Mouse (Mus musculus) adrenal gland, adult 8-10 months (tissue): ENCODE measurements around the gene V1ra8. TPM values are rescaled to one million over a fixed set of nuclear protein-coding genes. Genes with fewer than 3 reads are reported as not detected.
"Not testable (repeated sequence)": the region's sequence is repeated elsewhere in the genome, so short reads cannot be mapped to it uniquely, and the experiment has no call there.

Experiments
- DNase-seq: peaks from one replicate; pipeline ENCODE4 v3.0.0; 2022
- total RNA-seq, 4 experiments: library from RNA; stranded (reverse); gene quantifications; 2 replicates each; pipeline ENCODE4 v1.2.4; 2022

Gene V1ra8
- not detected for total RNA-seq

- DNase-seq = not testable (repeated sequence)
These were observed at the start of gene V1ra8 for GRCm38 (mm10) chr6:90202493-90202892. Gene V1ra8 (plus strand): TSS chr6:90202793.

DNA sequence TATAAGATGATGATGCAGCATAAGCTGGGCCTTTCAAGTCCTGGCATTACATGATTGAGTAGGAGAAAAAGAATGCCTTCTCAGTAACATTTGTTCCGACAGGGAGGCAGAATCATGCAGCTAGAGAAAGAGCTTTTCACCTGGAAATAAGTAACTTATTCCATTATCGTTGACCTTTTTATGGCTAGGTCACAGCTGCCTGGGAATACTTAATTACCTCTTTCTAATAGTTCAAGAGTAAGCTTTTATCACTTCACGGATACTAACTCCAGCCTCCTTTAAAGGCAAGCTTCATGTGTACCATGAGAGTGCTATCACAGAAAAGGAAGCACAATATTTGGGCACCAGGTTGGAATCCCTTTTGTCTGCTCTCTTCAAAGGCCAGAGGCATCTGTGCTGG, 42.5 kb upstream of the V1ra8 start:
- DNase-seq = no peak

DNA sequence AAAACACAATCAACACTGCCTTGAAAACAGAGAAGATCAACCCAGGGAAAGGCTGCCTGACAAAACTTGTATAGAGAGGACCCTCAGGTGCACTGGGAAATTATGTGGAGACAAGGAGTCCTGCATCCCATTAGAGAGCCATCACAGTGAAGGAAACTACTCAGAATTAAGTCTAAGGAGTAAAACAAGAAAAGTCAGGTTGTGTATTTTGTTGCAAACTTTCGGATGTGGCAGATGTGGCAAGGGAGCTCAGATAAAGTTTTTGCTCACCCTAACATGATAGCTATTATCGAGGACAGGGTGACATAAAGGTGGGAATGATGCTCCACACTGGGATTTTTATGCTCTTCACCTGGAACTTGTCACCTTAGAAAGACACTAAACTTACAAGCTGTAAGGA, 28.1 kb upstream of the V1ra8 start, which contains the start of gene Vmn1r52:
Gene Vmn1r52, plus strand, starts transcription at position 301 of the 400 bp plus-strand sequence.
- no peak for DNase-seq

DNA sequence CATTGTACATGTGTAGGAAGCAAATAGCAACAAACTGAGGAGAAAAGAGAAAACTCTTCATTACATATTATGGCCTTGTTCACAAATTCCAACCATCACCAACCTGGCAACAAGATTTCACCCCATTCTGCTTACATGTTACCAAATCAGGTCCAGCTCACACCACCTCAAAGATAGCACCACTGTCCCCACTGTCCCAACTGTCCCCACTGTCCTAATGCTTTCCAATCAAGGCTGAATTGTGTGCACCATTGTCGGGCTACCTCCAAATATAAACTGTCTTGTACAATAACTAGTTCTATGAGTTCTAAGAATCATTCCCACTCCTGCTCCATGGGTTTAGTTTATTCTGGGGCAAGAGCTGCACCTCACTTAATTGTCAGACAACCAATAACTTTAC, 21.7 kb downstream of the V1ra8 start, which contains the start of gene Vmn1r53:
Gene Vmn1r53, minus strand, starts transcription at position 101 of the 400 bp plus-strand sequence.
- no peak for DNase-seq

DNA sequence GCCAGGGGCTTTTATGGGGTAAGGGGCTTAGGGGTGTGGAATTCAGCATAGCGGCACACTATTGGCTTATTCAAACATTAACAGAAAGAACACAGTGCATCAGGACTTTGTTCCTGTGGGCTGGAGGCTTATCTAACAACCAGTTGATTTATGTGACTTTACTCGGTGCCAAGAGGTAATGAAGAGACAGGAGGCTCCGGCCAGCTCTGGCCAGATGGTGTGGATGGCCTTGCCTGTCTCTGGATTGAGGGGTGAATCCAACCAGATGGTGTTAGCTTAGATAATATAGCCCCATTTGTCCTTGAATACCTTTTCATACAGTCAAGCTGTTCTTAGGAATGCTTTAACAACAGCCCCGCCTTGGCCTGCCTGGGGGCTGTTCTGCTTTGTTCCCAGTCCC, 29.5 kb downstream of the V1ra8 start:
- not testable (repeated sequence) for DNase-seq

DNA sequence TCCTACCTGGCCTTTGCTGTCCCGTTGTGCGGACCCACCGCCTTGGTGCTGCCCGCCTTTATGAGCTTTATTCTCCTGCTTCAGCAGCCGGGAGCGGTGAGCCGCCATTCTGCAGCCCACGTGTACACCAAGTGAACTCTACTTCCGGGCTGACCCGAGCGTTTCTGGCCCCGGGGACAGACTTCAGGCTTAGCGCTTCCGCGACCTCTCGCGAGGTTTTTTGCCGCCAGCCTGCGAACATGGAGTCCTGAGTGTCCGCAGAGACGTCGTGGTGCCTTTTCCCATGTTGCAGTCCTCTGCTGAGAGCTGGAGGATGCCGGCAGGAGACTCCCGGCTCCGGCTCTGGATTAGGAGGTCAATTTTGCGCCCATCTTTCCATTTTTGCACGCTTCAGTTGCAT, 30.1 kb downstream of the V1ra8 start:
- no peak for DNase-seq

- DNase-seq = no peak
These were observed 41.4 kb downstream of the V1ra8 start for GRCm38 (mm10) chr6:90244019-90244418.

DNA sequence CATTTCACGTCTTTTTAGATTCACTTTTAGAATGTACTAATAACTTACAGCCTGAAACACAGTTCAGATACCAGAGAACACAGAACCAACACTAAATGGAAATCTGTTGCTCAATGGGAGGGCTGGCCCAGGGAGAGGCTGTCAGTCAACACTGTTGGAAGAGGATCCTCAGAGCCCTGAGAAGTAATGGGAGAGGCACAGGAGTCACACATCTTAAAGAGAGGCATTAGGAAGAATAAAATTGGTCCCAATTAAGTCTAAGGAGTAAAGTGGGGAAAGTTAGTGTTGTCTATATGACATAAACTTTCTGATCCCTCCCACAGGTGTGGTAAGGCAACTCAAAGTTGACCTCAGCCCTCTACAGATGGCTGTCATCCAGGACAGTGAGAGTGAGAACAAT, 43.4 kb downstream of the V1ra8 start, which contains the start of gene Vmn1r54:
Gene Vmn1r54, plus strand, starts transcription at position 301 of the 400 bp plus-strand sequence.
- no peak for DNase-seq

Other genes starting within 250 kb of the V1ra8 start
- gene Vmn1r46, start 233.5 kb upstream of the V1ra8 start, total RNA-seq = not detected
- not detected for gene Vmn1r47, start 186.6 kb upstream of the V1ra8 start, total RNA-seq
- not detected for gene Vmn1r48, start 166.0 kb upstream of the V1ra8 start, total RNA-seq
- not detected for gene Vmn1r49, start 124.3 kb upstream of the V1ra8 start, total RNA-seq
- gene Vmn1r50, start 101.4 kb upstream of the V1ra8 start, total RNA-seq = not detected
- not detected for gene Vmn1r51, start 80.2 kb upstream of the V1ra8 start, total RNA-seq
- not detected for gene Vmn1r52, start 28.0 kb upstream of the V1ra8 start, total RNA-seq
- not detected for gene Vmn1r53, start 21.6 kb downstream of the V1ra8 start, total RNA-seq
- not detected for gene Vmn1r54, start 43.5 kb downstream of the V1ra8 start, total RNA-seq
- gene BC048671, start 98.4 kb downstream of the V1ra8 start, total RNA-seq = not detected
- gene Chst13, start 122.4 kb downstream of the V1ra8 start, total RNA-seq = under 1 TPM in 1 of 4 experiments, not detected in 3; 0.30 TPM
- gene Uroc1, start 130.5 kb downstream of the V1ra8 start, total RNA-seq = under 1 TPM in 3 of 4 experiments, not detected in 1; 0.15 to 0.24 (median 0.17) TPM
- gene Zxdc, start 166.7 kb downstream of the V1ra8 start, total RNA-seq = 10 to 100 TPM; 23.2 to 35.3 (median 27.3) TPM
- 1 to 10 TPM in 1 of 4 experiments, under 1 TPM in 2, not detected in 1; 0.23 to 2.5 (median 0.30) TPM for gene Cfap100, start 226.0 kb downstream of the V1ra8 start, total RNA-seq